Mouse (Mus musculus) neural tube, embryonic 14.5 days (tissue): ENCODE data around the gene Bclaf3. TPM values are rescaled to one million over a fixed set of nuclear protein-coding genes. Genes with fewer than 3 reads are reported as not detected.
"Not testable (repeated sequence)": the region's sequence is repeated elsewhere in the genome, so short reads cannot be mapped to it uniquely, and the experiment has no call there.

ENCODE experiments used
- ATAC-seq: fragments of 200-750 bp; cut with Nextera tagmentation; 2 replicates; pipeline ENCODE4 v1.8.0; 2017; ENCODE audit warnings: low read depth, mild to moderate bottlenecking, moderate TSS enrichment, moderate library complexity
- H3K27ac ChIP-seq: fragments of 300-500 bp; sonication (generic); 2 replicates; pipeline ENCODE4 v1.5.1; 2014; ENCODE audit warnings: low read depth, mild to moderate bottlenecking, control low read depth, low read length, moderate library complexity, mixed read lengths
- H3K27me3 ChIP-seq: fragments of 300-500 bp; sonication (generic); 2 replicates; pipeline ENCODE4 v1.6.1; 2014; ENCODE audit warnings: low read length; ENCODE audit not compliant: control insufficient read depth, insufficient read depth
- H3K36me3 ChIP-seq: fragments of 300-500 bp; sonication (generic); 2 replicates; pipeline ENCODE4 v1.6.1; 2014; ENCODE audit warnings: low read length, mixed read lengths; ENCODE audit not compliant: control insufficient read depth, insufficient read depth
- H3K4me1 ChIP-seq: fragments of 300-500 bp; sonication (generic); 2 replicates; pipeline ENCODE4 v1.6.1; 2014; ENCODE audit warnings: low read length; ENCODE audit not compliant: control insufficient read depth, insufficient read depth
- H3K4me2 ChIP-seq: fragments of 300-500 bp; sonication (generic); 2 replicates; pipeline ENCODE4 v1.6.1; 2014; ENCODE audit warnings: mild to moderate bottlenecking, low read depth, low read length, control low read depth
- H3K4me3 ChIP-seq: fragments of 300-500 bp; sonication (generic); 2 replicates; pipeline ENCODE4 v1.5.1; 2014; ENCODE audit warnings: low read depth, low read length, control low read depth, mixed read lengths
- H3K9ac ChIP-seq: fragments of 300-500 bp; sonication (generic); replicated peaks from 2 replicates; pipeline ENCODE4 v1.6.1; 2014; ENCODE audit warnings: low read depth, mild to moderate bottlenecking, control low read depth, low read length, mixed read lengths
- H3K9me3 ChIP-seq: fragments of 300-500 bp; sonication (generic); 2 replicates; pipeline ENCODE4 v1.6.1; 2016; ENCODE audit warnings: low read length; ENCODE audit not compliant: control insufficient read depth
- WGBS: fragments of 180-500 bp; shearing (Covaris S2); extraction: QIAGEN DNeasy Blood & Tissue Kit; methylation state at CpG from one replicate; pipeline ENCODE4 v1.1.7; 2014; 5-methylcytosine and 5-hydroxymethylcytosine counted together
- polyA plus RNA-seq: library from polyadenylated mRNA; unstranded; fragments of >200 nt; fragmentation: Nextera tagmentation; extraction: Ambion mirVana; gene quantifications from 2 replicates; pipeline ENCODE4 v1.2.1, GENCODE M21; 2014

Bclaf3 gene
- polyA plus RNA-seq = 30.5 and 31.1 TPM in 2 replicates

- H3K9me3 ChIP-seq = no peaks in the 10 kb centered on the region
- H3K4me3 ChIP-seq = no peak within 1 kb of the TSS
- no peaks in the 10 kb centered on the region for H3K27me3 ChIP-seq
- H3K27ac ChIP-seq = no peak within 1 kb of the TSS
- 85% methylated on average over 6 of the region's 6 CpGs for WGBS
- no peak within 1 kb of the TSS for H3K4me2 ChIP-seq
- ATAC-seq = no peak
- no peak within 1 kb of the TSS for H3K9ac ChIP-seq
- no peaks in the 10 kb centered on the region for H3K36me3 ChIP-seq
- no peaks in the 10 kb centered on the region for H3K4me1 ChIP-seq
These were observed at the start of gene Bclaf3 for GRCm38 (mm10) chrX:159526388-159526787. Gene Bclaf3, plus strand, starts transcription at chrX:159526688.

- H3K27me3 ChIP-seq, H3K36me3 ChIP-seq, H3K9ac ChIP-seq, H3K27ac ChIP-seq, H3K4me1 ChIP-seq, H3K9me3 ChIP-seq, H3K4me3 ChIP-seq, H3K4me2 ChIP-seq, ATAC-seq: not testable (repeated sequence)
- 82% methylated on average over 4 of the region's 4 CpGs for WGBS
These were observed 48.1 kb upstream of the Bclaf3 start for GRCm38 (mm10) chrX:159478243-159478940.

GRCm38 (mm10) chrX:159484247-159484646, 42.2 kb upstream of the Bclaf3 start:
- Histone ChIP-seq H3K4me2 (no peak overlapping the region), H3K4me3 (no peak overlapping the region), H3K9ac (no peak overlapping the region), H3K4me1 (no peaks in the 10 kb centered on the region), H3K9me3 (no peaks in the 10 kb centered on the region), H3K27me3 (no peaks in the 10 kb centered on the region), H3K36me3 (no peaks in the 10 kb centered on the region), H3K27ac (no peak overlapping the region)
- no peak for ATAC-seq
- WGBS = 92% methylated on average over 1 of the region's 1 CpGs

GRCm38 (mm10) chrX:159503181-159503580, 23.3 kb upstream of the Bclaf3 start:
- no peak for ATAC-seq
- no peak overlapping the region for H3K9ac ChIP-seq

GRCm38 (mm10) chrX:159508331-159509036, 18.0 kb upstream of the Bclaf3 start:
- Histone ChIP-seq H3K9me3 (no peaks in the 10 kb centered on the region), H3K4me2 (no peak overlapping the region), H3K4me3 (no peak overlapping the region), H3K27me3 (no peaks in the 10 kb centered on the region), H3K36me3 (no peaks in the 10 kb centered on the region), H3K4me1 (no peaks in the 10 kb centered on the region), H3K9ac (no peak overlapping the region), H3K27ac (no peak overlapping the region)
- WGBS = 58% methylated on average over 19 of the region's 19 CpGs
- no peak; the same call in 1 of the 2 replicates for ATAC-seq

More at GRCm38 (mm10) chrX:159503181-159503580, 23.3 kb upstream of the Bclaf3 start:
- Histone ChIP-seq H3K4me3 (no peak overlapping the region), H3K36me3 (no peaks in the 10 kb centered on the region), H3K4me2 (no peak overlapping the region), H3K27me3 (no peaks in the 10 kb centered on the region), H3K9me3 (no peaks in the 10 kb centered on the region), H3K4me1 (no peaks in the 10 kb centered on the region), H3K27ac (no peak overlapping the region)
- 67% methylated on average over 2 of the region's 2 CpGs for WGBS

GRCm38 (mm10) chrX:159509042-159509441, 17.4 kb upstream of the Bclaf3 start:
- ATAC-seq = no peak
- Histone ChIP-seq H3K36me3 (no peaks in the 10 kb centered on the region), H3K4me2 (no peak overlapping the region), H3K4me3 (no peak overlapping the region), H3K27me3 (no peaks in the 10 kb centered on the region), H3K9ac (no peak overlapping the region), H3K4me1 (no peaks in the 10 kb centered on the region), H3K27ac (no peak overlapping the region), H3K9me3 (no peaks in the 10 kb centered on the region)
- WGBS = 73% methylated on average over 4 of the region's 4 CpGs

- H3K4me2 ChIP-seq = no peak overlapping the region
- no peaks in the 10 kb centered on the region for H3K9me3 ChIP-seq
- no peak for ATAC-seq
- no peaks in the 10 kb centered on the region for H3K4me1 ChIP-seq
- no peaks in the 10 kb centered on the region for H3K27me3 ChIP-seq
- 80% methylated on average over 19 of the region's 19 CpGs for WGBS
- H3K9ac ChIP-seq = no peak overlapping the region
- no peak overlapping the region for H3K4me3 ChIP-seq
- no peaks in the 10 kb centered on the region for H3K36me3 ChIP-seq
- no peak overlapping the region for H3K27ac ChIP-seq
These were observed 16.4 kb upstream of the Bclaf3 start for GRCm38 (mm10) chrX:159509847-159510715.

GRCm38 (mm10) chrX:159510716-159511051, 15.8 kb upstream of the Bclaf3 start:
- Histone ChIP-seq H3K9ac (no peak overlapping the region), H3K4me3 (no peak overlapping the region), H3K4me1 (no peaks in the 10 kb centered on the region), H3K9me3 (no peaks in the 10 kb centered on the region), H3K27me3 (no peaks in the 10 kb centered on the region), H3K27ac (no peak overlapping the region), H3K4me2 (no peak overlapping the region), H3K36me3 (no peaks in the 10 kb centered on the region)
- 77% methylated on average over 9 of the region's 9 CpGs for WGBS
- ATAC-seq = no peak

GRCm38 (mm10) chrX:159515599-159515998, 10.9 kb upstream of the Bclaf3 start:
- no peaks in the 10 kb centered on the region for H3K36me3 ChIP-seq
- H3K9ac ChIP-seq = no peak overlapping the region
- H3K4me1 ChIP-seq = no peaks in the 10 kb centered on the region
- no peaks in the 10 kb centered on the region for H3K27me3 ChIP-seq
- ATAC-seq = no peak
- H3K4me2 ChIP-seq = no peak overlapping the region
- H3K4me3 ChIP-seq = no peak overlapping the region
- H3K9me3 ChIP-seq = no peaks in the 10 kb centered on the region
- 92% methylated on average over 6 of the region's 6 CpGs for WGBS
- no peak overlapping the region for H3K27ac ChIP-seq
